ENCODE assay signal across 22 mouse cellular contexts in genomic region chr2:52494274-52494673, GRCm38 (mm10).
DNase-seq lines count a peak whose midpoint lies in the region; ATAC-seq and TF ChIP-seq lines count a peak whose summit lies in the region.
"Had no signal": no experiment of that assay in that cellular context is flagged by ENCODE, and none has a peak within 500 bp of the region (broad histone marks: within the 10 kb centered on the region; RNA-seq: fewer than 3 reads in every experiment).

No protein-coding gene starts in this region.

- 0 out of 2 replicates have a peak, but pooled peaks have one; percentile 15 for ATAC-seq in limb, embryonic 12.5 days (ENCODE audit: insufficient number of reproducible peaks, insufficient read depth, low FRiP score, low TSS enrichment, low read depth)
- ATAC-seq: activated CD4-positive, CD25-positive, alpha-beta regulatory T cell, adult 4 months; inflammation-experienced regulatory T-cells, adult 6 months had no signal

- no peak overlapping the region for H3K4me2 ChIP-seq in limb, embryonic 12.5 days
- H3K4me2 ChIP-seq: hindbrain, embryonic 14.5 days; liver, embryonic 13.5 days; stomach, embryonic 15.5 days had no signal

- H3K4me3 ChIP-seq in limb, embryonic 12.5 days (replicated peaks), result no peak overlapping the region
- no peak overlapping the region for H3K4me3 ChIP-seq in limb, embryonic 10.5 days
- H3K4me3 ChIP-seq: heart, embryonic 10.5 days; liver, embryonic 13.5 days; stomach, embryonic 15.5 days had no signal

- TF ChIP-seq POLR2A in brain, embryonic 14.5 days (IDR thresholded peaks at IDR 0.05; ENCODE audit: borderline replicate concordance, extremely low read depth, insufficient read depth, insufficient read length, poor library complexity, severe bottlenecking), result no peak

- H3K4me1 ChIP-seq in limb, embryonic 12.5 days (replicated peaks), result peaks cover 16% of the 10 kb centered on the region
- H3K4me1 ChIP-seq in limb, embryonic 10.5 days, result peaks cover 11% of the 10 kb centered on the region
- H3K4me1 ChIP-seq: liver, embryonic 13.5 days; stomach, embryonic 15.5 days had no signal

- no peak for TF ChIP-seq CTCF in brain, embryonic 14.5 days (IDR thresholded peaks at IDR 0.05; ENCODE audit: borderline replicate concordance, extremely low read depth, insufficient read depth, insufficient read length)

- WGBS in limb, embryonic 12.5 days, result 56% methylated on average over 8 of the region's 8 CpGs
- 82% methylated on average over 8 of the region's 8 CpGs for WGBS in limb, embryonic 10.5 days

- no peaks in the 10 kb centered on the region for H3K36me3 ChIP-seq in limb, embryonic 12.5 days
- no peaks in the 10 kb centered on the region for H3K36me3 ChIP-seq in limb, embryonic 10.5 days
- H3K36me3 ChIP-seq: heart, embryonic 10.5 days; liver, embryonic 13.5 days; stomach, embryonic 15.5 days had no signal

- H3K27me3 ChIP-seq in limb, embryonic 12.5 days, result peaks cover 4% of the 10 kb centered on the region; the same call in 1 of the 2 replicates
- no peaks in the 10 kb centered on the region for H3K27me3 ChIP-seq in limb, embryonic 10.5 days (ENCODE audit: low read depth, poor library complexity, severe bottlenecking)

- no peaks in the 10 kb centered on the region for H3K9me3 ChIP-seq in limb, embryonic 12.5 days
- no peaks in the 10 kb centered on the region for H3K9me3 ChIP-seq in limb, embryonic 10.5 days (replicated peaks)
- H3K9me3 ChIP-seq: heart, embryonic 10.5 days; liver, embryonic 13.5 days; stomach, embryonic 15.5 days had no signal

- DNase-seq in heart, adult 11 months, result peak; percentile 57
- DNase-seq in heart, adult 8-10 months (ENCODE audit: low spot score), result no peak
- no peak for DNase-seq in limb, embryonic 10.5 days (ENCODE audit: low spot score)
- peak; percentile 73 for DNase-seq in brain, embryonic 14.5 days (ENCODE audit: low read depth)
- DNase-seq in ovary, adult 18-20 months (ENCODE audit: low spot score), result no peak
- DNase-seq in frontal cortex, postnatal 10 days (ENCODE audit: low spot score in 2 of 2), result no peak
- DNase-seq: adrenal gland, postnatal 10 days; cerebellum, adult 11 months; cerebellum, postnatal 14 days; gastrocnemius, postnatal 36 days; heart, postnatal 4 days; kidney, postnatal 36 days; liver, embryonic 13.5 days; lung, adult 2 months; lung, postnatal 36 days; thymus, postnatal 25 days had no signal

- H3K9ac ChIP-seq in limb, embryonic 12.5 days (replicated peaks), result no peak overlapping the region
- H3K9ac ChIP-seq: hindbrain, embryonic 14.5 days; liver, embryonic 13.5 days; stomach, embryonic 15.5 days had no signal

- no peak overlapping the region for H3K27ac ChIP-seq in limb, embryonic 12.5 days
- H3K27ac ChIP-seq in limb, embryonic 10.5 days, result no peak overlapping the region
- H3K27ac ChIP-seq: heart, embryonic 10.5 days; hindbrain, embryonic 14.5 days; liver, embryonic 13.5 days; stomach, embryonic 15.5 days had no signal

Comparison
In these comparisons a context has a peak if more than half of its experiments do, and no peak if none do; other contexts are left out.
1. DNase-seq: peak in heart, adult 11 months (single experiment) and brain, embryonic 14.5 days (single experiment); none in heart, adult 8-10 months (single experiment), limb, embryonic 10.5 days (single experiment), ovary, adult 18-20 months (single experiment) and frontal cortex, postnatal 10 days (0 of 2).